ENCODE assay signal across 26 mouse cellular contexts in genomic region chr13:76689349-76689748, GRCm38 (mm10).
DNase-seq lines count a peak whose midpoint lies in the region; ATAC-seq and TF ChIP-seq lines count a peak whose summit lies in the region.
"Had no signal": no experiment of that assay in that cellular context is flagged by ENCODE, and none has a peak within 500 bp of the region (broad histone marks: within the 10 kb centered on the region; RNA-seq: fewer than 3 reads in every experiment).

No protein-coding gene starts in this region.

- no peak overlapping the region for H3K4me2 ChIP-seq in lung, postnatal 0 days (replicated peaks; ENCODE audit: low read depth, low read length)
- H3K4me2 ChIP-seq in forebrain, embryonic 14.5 days (ENCODE audit: low read length), result no peak overlapping the region
- H3K4me2 ChIP-seq: embryonic facial prominence, embryonic 13.5 days; embryonic facial prominence, embryonic 15.5 days; forebrain, embryonic 12.5 days had no signal

- no peaks in the 10 kb centered on the region for H3K36me3 ChIP-seq in lung, postnatal 0 days (ENCODE audit: insufficient read depth, low read length)
- H3K36me3 ChIP-seq in forebrain, embryonic 14.5 days (ENCODE audit: control insufficient read depth, insufficient read depth, low read length), result no peaks in the 10 kb centered on the region
- H3K36me3 ChIP-seq: embryonic facial prominence, embryonic 13.5 days; embryonic facial prominence, embryonic 15.5 days; forebrain, embryonic 10.5 days; forebrain, embryonic 12.5 days; G1E had no signal

- no peak overlapping the region for H3K27ac ChIP-seq in lung, postnatal 0 days (ENCODE audit: low read length)
- H3K27ac ChIP-seq in forebrain, embryonic 14.5 days (ENCODE audit: low read depth, low read length), result no peak overlapping the region
- H3K27ac ChIP-seq: embryonic facial prominence, embryonic 13.5 days; embryonic facial prominence, embryonic 15.5 days; forebrain, embryonic 10.5 days; forebrain, embryonic 12.5 days had no signal

- no peaks in the 10 kb centered on the region for H3K27me3 ChIP-seq in lung, postnatal 0 days (replicated peaks; ENCODE audit: insufficient read depth, low read length)
- H3K27me3 ChIP-seq in forebrain, embryonic 14.5 days (replicated peaks; ENCODE audit: control insufficient read depth, insufficient read depth, low read length), result no peaks in the 10 kb centered on the region
- H3K27me3 ChIP-seq: embryonic facial prominence, embryonic 13.5 days; embryonic facial prominence, embryonic 15.5 days; forebrain, embryonic 12.5 days had no signal

- H3K4me1 ChIP-seq in lung, postnatal 0 days (ENCODE audit: insufficient read depth, low read depth, low read length), result no peaks in the 10 kb centered on the region
- no peaks in the 10 kb centered on the region for H3K4me1 ChIP-seq in forebrain, embryonic 14.5 days (ENCODE audit: control insufficient read depth, insufficient read depth, low read length)
- H3K4me1 ChIP-seq: embryonic facial prominence, embryonic 13.5 days; embryonic facial prominence, embryonic 15.5 days; forebrain, embryonic 10.5 days; forebrain, embryonic 12.5 days had no signal

- no peak overlapping the region for H3K9ac ChIP-seq in lung, postnatal 0 days (replicated peaks; ENCODE audit: low read depth)
- H3K9ac ChIP-seq in forebrain, embryonic 14.5 days (ENCODE audit: low read length), result no peak overlapping the region
- H3K9ac ChIP-seq: embryonic facial prominence, embryonic 13.5 days; embryonic facial prominence, embryonic 15.5 days; forebrain, embryonic 12.5 days had no signal

- H3K4me3 ChIP-seq in lung, postnatal 0 days (ENCODE audit: low read depth, low read length), result no peak overlapping the region
- no peak overlapping the region for H3K4me3 ChIP-seq in forebrain, embryonic 14.5 days (ENCODE audit: low read depth, low read length)
- H3K4me3 ChIP-seq: embryonic facial prominence, embryonic 13.5 days; embryonic facial prominence, embryonic 15.5 days; erythroblast, embryonic 14.5 days; forebrain, embryonic 10.5 days; forebrain, embryonic 12.5 days had no signal

- no peak for TF ChIP-seq EP300 in lung, postnatal 0 days (IDR thresholded peaks at IDR 0.05)

- WGBS in lung, postnatal 0 days, result 75% methylated on average over 2 of the region's 2 CpGs
- WGBS in forebrain, embryonic 14.5 days, result 95% methylated on average over 2 of the region's 2 CpGs

- TF ChIP-seq CTCF in lung, postnatal 0 days (IDR thresholded peaks at IDR 0.05), result no peak

- peak; percentile 43 for DNase-seq in 416B (ENCODE audit: low read depth)
- peak; percentile 5 for DNase-seq in A20 (ENCODE audit: low read depth, low spot score)
- no peak for DNase-seq in cerebellum, adult 11 months
- no peak for DNase-seq in right cerebral cortex, adult 18-20 months
- DNase-seq in lung, postnatal 0 days (ENCODE audit: low spot score), result no peak
- DNase-seq in forebrain, embryonic 14.5 days (ENCODE audit: low spot score), result no peak
- DNase-seq: adrenal gland, adult 8-10 months; adrenal gland, postnatal 14 days; adrenal gland, postnatal 36 days; cerebellum, adult 18-20 months; cerebellum, adult 8-10 months; cerebellum, adult 9-11 months; cerebellum, postnatal 14 days; cerebellum, postnatal 36 days; embryo, embryonic 11 days had no signal

- peak; percentile 71 for ATAC-seq in granulocyte monocyte progenitor cell, adult 5-6 weeks (replicated peaks; ENCODE audit: poor library complexity, severe bottlenecking)
- ATAC-seq in megakaryocyte, adult 5-6 weeks (ENCODE audit: poor library complexity, severe bottlenecking), result peak; percentile 62
- no peak for ATAC-seq in lung, postnatal 0 days
- ATAC-seq in forebrain, embryonic 14.5 days, result no peak
- ATAC-seq: activated CD4-positive, CD25-positive, alpha-beta regulatory T cell, adult 4 months; forebrain, embryonic 16.5 days; Patski had no signal

- no peaks in the 10 kb centered on the region for H3K9me3 ChIP-seq in lung, postnatal 0 days (ENCODE audit: low read length)
- no peaks in the 10 kb centered on the region for H3K9me3 ChIP-seq in forebrain, embryonic 14.5 days (replicated peaks; ENCODE audit: control insufficient read depth, low read length)
- H3K9me3 ChIP-seq: embryonic facial prominence, embryonic 13.5 days; embryonic facial prominence, embryonic 15.5 days; forebrain, embryonic 10.5 days; forebrain, embryonic 12.5 days; G1E had no signal

Comparison
In these comparisons a context has a peak if more than half of its experiments do, and no peak if none do; other contexts are left out.
1. DNase-seq: peak in 416B (single experiment) and A20 (single experiment); none in cerebellum, adult 11 months (single experiment), right cerebral cortex, adult 18-20 months (single experiment), lung, postnatal 0 days (single experiment) and forebrain, embryonic 14.5 days (single experiment).
2. ATAC-seq: peak in granulocyte monocyte progenitor cell, adult 5-6 weeks (single experiment) and megakaryocyte, adult 5-6 weeks (single experiment); none in lung, postnatal 0 days (single experiment) and forebrain, embryonic 14.5 days (single experiment).